Mouse (Mus musculus) hindbrain, embryonic 11.5 days (tissue): ENCODE data around the gene Marc1. TPM values are rescaled to one million over a fixed set of nuclear protein-coding genes. Genes with fewer than 3 reads are reported as not detected.

Experiments used
- ATAC-seq: fragments of 200-750 bp; cut with Nextera tagmentation; 2 replicates; pipeline ENCODE4 v1.8.0; 2017; ENCODE audit warnings: mild to moderate bottlenecking, moderate TSS enrichment, moderate library complexity; ENCODE audit not compliant: low FRiP score
- DNase-seq: peaks from one replicate; pipeline ENCODE4 v3.0.0-alpha.2; 2015; ENCODE audit warnings: low spot score
- H3K27ac ChIP-seq: fragments of 300-500 bp; sonication (generic); 2 replicates; pipeline ENCODE4 v1.5.1; 2014; ENCODE audit warnings: mild to moderate bottlenecking, low read depth, low read length
- H3K27me3 ChIP-seq: fragments of 300-500 bp; sonication (generic); 2 replicates; pipeline ENCODE4 v1.6.1; 2014; ENCODE audit warnings: mild to moderate bottlenecking, low read length, moderate library complexity, mixed read lengths; ENCODE audit not compliant: control insufficient read depth, insufficient read depth
- H3K36me3 ChIP-seq: fragments of 300-500 bp; sonication (generic); 2 replicates; pipeline ENCODE4 v1.6.1; 2014; ENCODE audit warnings: mild to moderate bottlenecking, low read length, moderate library complexity, mixed read lengths; ENCODE audit not compliant: control insufficient read depth, insufficient read depth
- H3K4me1 ChIP-seq: fragments of 300-500 bp; sonication (generic); replicated peaks from 2 replicates; pipeline ENCODE4 v1.6.1; 2014; ENCODE audit warnings: low read length, mixed read lengths; ENCODE audit not compliant: control insufficient read depth, insufficient read depth
- H3K4me2 ChIP-seq: fragments of 300-500 bp; sonication (generic); replicated peaks from 2 replicates; pipeline ENCODE4 v1.6.1; 2014; ENCODE audit warnings: mild to moderate bottlenecking, low read depth, low read length
- H3K4me3 ChIP-seq: fragments of 300-500 bp; sonication (generic); 2 replicates; pipeline ENCODE4 v1.5.1; 2014; ENCODE audit warnings: low read depth, low read length
- H3K9ac ChIP-seq: fragments of 300-500 bp; sonication (generic); 2 replicates; pipeline ENCODE4 v1.6.1; 2014; ENCODE audit warnings: low read depth, low read length
- H3K9me3 ChIP-seq: fragments of 300-500 bp; sonication (generic); 2 replicates; pipeline ENCODE4 v1.6.1; 2016; ENCODE audit warnings: low read length; ENCODE audit not compliant: control insufficient read depth
- WGBS: fragments of 180-500 bp; shearing (Covaris S2); extraction: QIAGEN DNeasy Blood & Tissue Kit; methylation state at CpG from one replicate; pipeline ENCODE4 v1.1.7; 2014; 5-methylcytosine and 5-hydroxymethylcytosine counted together
- polyA plus RNA-seq: library from polyadenylated mRNA; unstranded; fragments of >200 nt; fragmentation: Nextera tagmentation; extraction: Ambion mirVana; gene quantifications from 2 replicates; pipeline ENCODE4 v1.2.1, GENCODE M21; 2014

The Marc1 gene
- polyA plus RNA-seq = 0.21 and 0.26 TPM in 2 replicates

DNA sequence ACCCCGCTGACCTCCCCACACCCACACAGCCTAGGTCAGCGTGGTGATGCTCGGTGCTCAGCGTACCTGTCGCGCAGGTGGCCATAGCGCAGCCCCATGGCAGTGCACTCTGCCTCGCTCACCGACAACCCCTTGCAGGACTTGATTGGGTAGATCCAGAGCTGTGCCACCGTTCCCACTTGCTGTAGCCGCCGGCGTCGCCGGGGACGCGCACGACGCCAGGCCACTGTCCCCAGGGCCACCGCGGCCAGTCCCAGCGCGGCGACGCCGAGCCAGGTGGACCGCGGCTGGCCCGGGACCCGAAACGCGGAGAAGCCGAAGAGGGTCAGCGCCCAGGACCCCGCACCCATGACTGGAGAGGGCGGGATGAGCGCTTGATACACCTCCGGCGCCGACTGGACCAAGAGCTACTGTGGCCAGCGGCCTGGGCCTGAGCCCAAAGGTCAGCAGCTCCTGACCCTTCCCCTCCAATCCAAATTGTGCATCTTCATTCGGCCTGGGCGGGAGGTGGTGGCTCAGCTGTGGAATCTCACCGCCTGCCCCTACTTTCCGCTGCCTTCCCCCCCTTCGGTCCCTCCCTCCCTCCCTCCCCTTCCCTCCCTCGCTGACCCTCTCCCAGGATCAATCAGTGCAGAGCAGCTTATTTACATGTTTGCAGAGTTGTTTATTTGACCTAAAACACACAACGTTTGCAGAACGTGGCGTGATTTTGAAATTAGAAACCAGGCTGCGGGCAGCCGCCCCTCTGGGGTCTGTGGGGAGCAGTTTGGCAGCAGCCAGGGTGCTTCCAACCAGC lies at the start of gene Marc1:
TSS of gene Marc1 (minus strand) at position 534 of the 796 bp plus-strand sequence.
- ATAC-seq = peak; percentile 61
- peak within 1 kb of the TSS; percentile 44; the same call in 1 of the 2 replicates for H3K9ac ChIP-seq
- H3K27me3 ChIP-seq = peaks cover 8% of the 10 kb centered on the region

DNA sequence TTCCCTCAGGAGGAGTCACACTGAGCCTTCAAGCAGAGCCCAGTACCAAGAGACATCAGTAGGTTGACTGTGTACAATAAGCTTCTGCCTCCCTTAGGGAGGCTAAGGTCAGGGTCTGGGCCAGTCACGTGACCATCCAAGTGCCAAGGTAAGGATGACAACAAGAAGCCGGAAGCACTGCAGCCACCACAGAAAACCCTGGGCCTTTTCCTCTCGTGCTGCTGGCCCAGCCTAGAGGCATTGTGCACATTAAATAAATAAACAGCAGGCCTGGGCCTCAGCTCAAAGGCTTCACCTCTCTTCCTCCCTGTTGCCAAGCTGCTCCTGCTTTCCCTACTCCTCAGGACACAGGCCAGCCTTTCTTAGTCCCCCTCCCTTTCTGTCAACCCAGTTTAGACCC lies 49.2 kb upstream of the Marc1 start:
- WGBS = 63% methylated on average over 3 of the region's 3 CpGs
- ATAC-seq = no peak
- Histone ChIP-seq H3K36me3 (no peaks in the 10 kb centered on the region), H3K27ac (no peak overlapping the region), H3K9ac (no peak overlapping the region), H3K9me3 (no peaks in the 10 kb centered on the region), H3K4me3 (no peak overlapping the region), H3K4me1 (0 out of 2 replicates have a peak, but pooled peaks cover 2% of the 10 kb centered on the region), H3K27me3 (no peaks in the 10 kb centered on the region), H3K4me2 (no peak overlapping the region)
- no peak for DNase-seq

More for the DNA sequence above, at the start of gene Marc1:
- no peak within 1 kb of the TSS for H3K27ac ChIP-seq
- WGBS = 7% methylated on average over 52 of the region's 52 CpGs
- peak; percentile 35 for DNase-seq
- no peaks in the 10 kb centered on the region for H3K9me3 ChIP-seq
- peaks cover 3% of the 10 kb centered on the region; the same call in 1 of the 2 replicates for H3K4me1 ChIP-seq
- peak within 1 kb of the TSS; percentile 25 for H3K4me3 ChIP-seq
- H3K4me2 ChIP-seq = peak within 1 kb of the TSS; percentile 62
- no peaks in the 10 kb centered on the region; the same call in 1 of the 2 replicates for H3K36me3 ChIP-seq

DNA sequence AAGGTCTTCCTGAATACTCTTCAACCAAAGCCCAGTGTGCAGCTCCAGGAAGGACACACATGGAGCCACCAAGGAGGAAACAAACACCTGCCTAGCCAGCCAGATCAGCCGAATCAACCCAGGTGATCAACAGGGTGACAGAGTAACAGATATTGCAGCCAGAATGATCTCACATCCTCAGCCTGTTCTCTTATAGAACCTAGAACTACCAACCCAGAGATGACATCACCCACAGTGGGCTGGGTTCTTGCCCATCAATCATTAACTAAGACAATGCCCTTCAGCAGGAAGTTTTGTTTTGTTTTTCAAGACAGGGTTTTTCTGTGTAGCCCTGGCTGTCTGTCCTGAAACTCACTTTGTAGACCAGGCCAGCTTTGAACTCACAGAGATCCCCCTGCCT lies 47.1 kb upstream of the Marc1 start:
- H3K4me2 ChIP-seq = no peak overlapping the region
- 85% methylated on average over 1 of the region's 1 CpGs for WGBS
- H3K27me3 ChIP-seq = no peaks in the 10 kb centered on the region
- no peak overlapping the region for H3K9ac ChIP-seq
- ATAC-seq (no peak), DNase-seq (no peak)
- no peaks in the 10 kb centered on the region for H3K36me3 ChIP-seq
- no peaks in the 10 kb centered on the region for H3K9me3 ChIP-seq
- no peak overlapping the region for H3K4me3 ChIP-seq
- H3K4me1 ChIP-seq = no peaks in the 10 kb centered on the region
- no peak overlapping the region for H3K27ac ChIP-seq

DNA sequence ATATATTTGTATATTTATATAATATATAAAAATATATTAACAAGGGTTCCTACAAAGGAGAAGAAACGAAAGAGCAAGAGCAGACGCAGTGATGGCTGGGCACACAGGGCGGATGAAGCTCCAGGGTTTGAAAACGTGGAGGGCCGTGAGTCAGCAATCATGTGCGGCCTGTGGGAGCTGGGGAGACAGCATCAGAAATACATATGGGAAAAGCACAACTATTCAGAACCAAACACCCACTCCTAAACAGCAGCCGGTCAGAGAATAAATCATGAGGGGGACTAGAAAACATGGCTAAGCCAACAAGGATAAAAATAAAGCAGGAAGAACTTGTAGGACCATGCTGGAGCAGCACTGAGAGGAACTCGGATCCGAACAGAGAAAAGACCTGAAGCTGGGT lies 46.1 kb upstream of the Marc1 start:
- 90% methylated on average over 9 of the region's 9 CpGs for WGBS
- no peak for DNase-seq
- H3K4me2 ChIP-seq = no peak overlapping the region
- no peak overlapping the region for H3K4me3 ChIP-seq
- H3K27me3 ChIP-seq = no peaks in the 10 kb centered on the region
- no peak overlapping the region for H3K9ac ChIP-seq
- no peak for ATAC-seq
- no peak overlapping the region for H3K27ac ChIP-seq
- no peaks in the 10 kb centered on the region for H3K9me3 ChIP-seq
- no peaks in the 10 kb centered on the region for H3K36me3 ChIP-seq
- H3K4me1 ChIP-seq = no peaks in the 10 kb centered on the region

DNA sequence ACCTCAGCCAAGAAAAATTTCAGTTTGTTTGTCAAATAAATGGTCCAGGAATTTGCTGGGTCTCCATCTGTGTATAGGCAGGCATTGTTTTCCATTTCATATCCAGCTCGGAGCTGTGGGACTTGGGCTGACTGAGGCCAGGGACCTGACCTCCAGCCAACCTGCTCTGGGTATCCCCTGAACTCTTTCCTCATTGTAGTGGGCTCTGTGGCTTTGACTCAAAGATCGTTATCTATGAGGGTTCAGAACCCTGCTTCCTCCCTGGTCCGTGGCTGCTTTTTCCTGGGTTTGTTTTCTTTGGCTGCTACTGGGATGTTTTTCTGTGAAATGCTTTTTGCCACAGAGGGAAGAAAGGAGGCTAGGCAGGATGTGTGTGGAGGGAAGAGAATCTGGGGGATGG lies 42.8 kb upstream of the Marc1 start:
- Histone ChIP-seq H3K27me3 (peaks cover 4% of the 10 kb centered on the region; the same call in 1 of the 2 replicates), H3K27ac (no peak overlapping the region), H3K4me3 (no peak overlapping the region), H3K9me3 (no peaks in the 10 kb centered on the region), H3K4me1 (no peaks in the 10 kb centered on the region), H3K4me2 (no peak overlapping the region), H3K36me3 (no peaks in the 10 kb centered on the region), H3K9ac (no peak overlapping the region; the same call in 1 of the 2 replicates)
- no peak for DNase-seq
- ATAC-seq = no peak
- 70% methylated on average over 3 of the region's 3 CpGs for WGBS

DNA sequence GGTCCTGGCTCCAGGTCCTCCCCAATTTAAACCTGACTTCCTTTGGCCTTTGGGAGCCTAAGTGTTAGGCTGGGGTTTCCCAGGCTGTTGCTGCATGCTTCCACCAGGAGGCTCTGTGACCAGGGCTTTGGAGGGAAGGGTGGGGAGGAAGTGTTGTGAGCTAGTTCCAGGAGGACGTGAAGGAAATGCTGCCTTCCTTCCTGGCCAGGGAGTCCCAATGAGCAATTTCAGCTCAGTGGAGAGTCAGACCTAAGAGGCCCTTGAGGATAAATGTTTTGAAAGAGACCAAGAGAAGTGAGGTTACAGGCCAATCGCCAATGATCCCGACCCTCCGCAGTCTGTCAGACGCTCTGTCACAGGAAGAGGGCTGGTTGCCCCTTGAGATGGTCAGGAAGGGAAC lies 42.2 kb upstream of the Marc1 start:
- peak; percentile 62 for DNase-seq
- peaks cover 4% of the 10 kb centered on the region; the same call in 1 of the 2 replicates for H3K27me3 ChIP-seq
- H3K36me3 ChIP-seq = no peaks in the 10 kb centered on the region
- no peak overlapping the region for H3K4me3 ChIP-seq
- peak; percentile 43 for ATAC-seq
- H3K4me2 ChIP-seq = 0 out of 2 replicates have a peak overlapping the region, but pooled peaks have one; percentile 17
- peak overlapping the region; percentile 15; the same call in 1 of the 2 replicates for H3K9ac ChIP-seq
- WGBS = 27% methylated on average over 5 of the region's 5 CpGs
- no peak overlapping the region for H3K27ac ChIP-seq
- no peaks in the 10 kb centered on the region for H3K9me3 ChIP-seq
- no peaks in the 10 kb centered on the region for H3K4me1 ChIP-seq

DNA sequence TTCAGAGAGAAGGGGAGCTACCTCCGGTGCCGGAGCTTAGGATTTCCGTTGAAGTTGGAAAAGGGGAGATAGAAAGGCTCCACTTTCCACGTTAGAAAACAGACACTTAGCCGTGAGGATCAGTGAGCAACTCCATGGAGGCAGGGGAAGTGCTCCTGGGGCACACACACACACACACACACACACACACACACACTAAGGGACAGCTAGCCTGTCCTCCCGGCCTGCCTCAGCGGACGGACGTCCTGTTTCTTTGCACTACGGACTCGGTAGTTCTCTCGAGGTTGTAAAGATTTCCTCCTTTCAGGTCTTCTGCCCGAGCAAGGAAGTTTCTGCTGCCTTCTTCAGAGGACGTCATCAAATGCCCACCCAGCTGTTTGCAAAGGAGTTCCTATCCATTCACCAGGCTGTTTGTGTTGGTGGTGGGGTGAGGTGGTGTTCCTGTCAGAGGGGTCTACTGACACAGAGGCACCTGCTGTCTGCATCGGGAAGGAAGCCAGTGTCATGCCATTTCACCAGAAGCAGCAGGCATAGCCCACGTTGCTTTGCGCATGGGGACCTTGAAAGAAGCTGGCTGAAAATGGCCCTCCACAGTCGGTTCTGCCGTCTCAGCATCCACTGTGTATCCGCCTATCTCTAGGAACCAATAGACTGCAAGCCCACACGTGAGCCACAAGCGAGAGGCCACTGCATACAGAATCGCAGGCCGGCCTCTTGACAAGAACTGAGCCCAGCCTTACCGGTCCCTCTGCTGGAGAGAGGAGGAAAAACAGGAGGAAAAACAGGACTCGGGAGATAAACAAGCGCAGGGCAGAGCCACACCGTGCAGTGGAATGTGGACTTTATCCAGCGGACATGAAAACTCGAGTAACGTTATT lies 40.9 kb upstream of the Marc1 start:
- H3K4me2 ChIP-seq = peak overlapping the region; percentile 21; the same call in 1 of the 2 replicates
- no peaks in the 10 kb centered on the region for H3K36me3 ChIP-seq
- H3K27ac ChIP-seq = no peak overlapping the region
- peaks cover 4% of the 10 kb centered on the region; the same call in 1 of the 2 replicates for H3K27me3 ChIP-seq
- WGBS = 21% methylated on average over 31 of the region's 31 CpGs
- no peaks in the 10 kb centered on the region for H3K9me3 ChIP-seq
- peak; percentile 84 for DNase-seq
- H3K4me3 ChIP-seq = 0 out of 2 replicates have a peak overlapping the region, but pooled peaks have one; percentile 4
- no peaks in the 10 kb centered on the region for H3K4me1 ChIP-seq
- peak; percentile 89 for ATAC-seq
- H3K9ac ChIP-seq = no peak overlapping the region

DNA sequence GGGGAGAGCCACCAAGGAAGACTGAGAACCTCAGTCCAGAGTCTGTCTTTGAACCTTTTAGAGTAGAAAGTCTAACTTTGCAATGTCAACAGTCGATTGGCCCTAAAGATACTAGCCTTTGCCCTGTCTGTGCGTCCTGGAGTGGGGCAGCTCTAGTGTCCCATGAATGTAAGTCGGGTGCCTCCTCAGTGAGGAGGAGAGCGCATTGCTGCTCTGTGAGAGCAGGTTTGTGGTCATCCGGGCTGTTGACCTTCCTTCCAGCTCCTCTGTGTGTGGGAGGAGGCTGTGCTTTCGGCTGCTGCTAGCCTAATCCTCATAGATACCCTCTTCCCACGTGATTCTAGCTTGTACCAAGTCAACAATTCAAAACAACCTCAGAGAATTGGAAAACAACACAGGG lies 40.1 kb upstream of the Marc1 start:
- ATAC-seq = no peak

More for the DNA sequence above, 40.1 kb upstream of the Marc1 start:
- no peak overlapping the region for H3K9ac ChIP-seq
- no peak overlapping the region for H3K27ac ChIP-seq
- H3K4me1 ChIP-seq = no peaks in the 10 kb centered on the region
- H3K4me2 ChIP-seq = no peak overlapping the region
- H3K9me3 ChIP-seq = no peaks in the 10 kb centered on the region
- H3K27me3 ChIP-seq = peaks cover 4% of the 10 kb centered on the region; the same call in 1 of the 2 replicates
- H3K36me3 ChIP-seq = no peaks in the 10 kb centered on the region
- 43% methylated on average over 7 of the region's 7 CpGs for WGBS
- DNase-seq = no peak
- no peak overlapping the region for H3K4me3 ChIP-seq
